Mouse (Mus musculus): Measurements from ENCODE around the gene Olfr1512. TPM values are rescaled to one million over a fixed set of nuclear protein-coding genes. Genes with fewer than 3 reads are reported as not detected.
A peak's percentile ranks its signal among the peaks of the same experiment; 100 is the strongest.
"Not testable (repeated sequence)": the region's sequence is repeated elsewhere in the genome, so short reads cannot be mapped to it uniquely, and the experiment has no call there.

Gene Olfr1512
- polyA plus RNA-seq (2016; fragmentation: Nextera tagmentation; extraction: Ambion mirVana) = not detected in 2 replicates

DNA sequence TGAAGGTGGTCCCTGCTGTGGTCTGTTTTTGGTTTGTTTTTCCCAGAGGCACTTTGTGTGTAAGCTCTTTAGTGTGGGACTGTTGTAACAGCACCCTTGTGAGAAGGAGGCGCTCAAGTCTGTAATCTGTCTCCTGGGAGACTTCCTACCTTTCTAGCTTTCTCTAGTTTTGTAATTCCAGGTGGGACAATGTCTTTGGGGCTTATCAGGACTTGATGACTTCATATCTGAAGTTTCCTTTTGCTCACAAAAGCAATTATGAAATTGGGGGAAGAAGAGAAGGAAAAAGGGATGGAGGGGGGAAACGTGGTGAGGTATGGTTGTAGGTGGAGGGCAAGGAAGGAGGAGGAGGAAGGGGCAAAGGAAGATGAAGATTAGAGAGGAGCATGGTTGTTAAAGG is at the start of gene Olfr1512:
Olfr1512 (minus strand) TSS at position 101 of the 400 bp plus-strand sequence.
- Histone ChIP-seq H3K4me3 (no peak within 1 kb of the TSS), H3K27me3 (replicated peaks; ENCODE audit: low read depth, poor library complexity, severe bottlenecking) (no peaks in the 10 kb centered on the region), H3K36me3 (replicated peaks) (no peaks in the 10 kb centered on the region), H3K27ac (replicated peaks) (no peak within 1 kb of the TSS), H3K9me3 (no peaks in the 10 kb centered on the region), H3K4me1 (no peaks in the 10 kb centered on the region)
- DNase-seq (ENCODE audit: low spot score) = no peak
- 84% methylated on average over 2 of the region's 2 CpGs for WGBS

DNA sequence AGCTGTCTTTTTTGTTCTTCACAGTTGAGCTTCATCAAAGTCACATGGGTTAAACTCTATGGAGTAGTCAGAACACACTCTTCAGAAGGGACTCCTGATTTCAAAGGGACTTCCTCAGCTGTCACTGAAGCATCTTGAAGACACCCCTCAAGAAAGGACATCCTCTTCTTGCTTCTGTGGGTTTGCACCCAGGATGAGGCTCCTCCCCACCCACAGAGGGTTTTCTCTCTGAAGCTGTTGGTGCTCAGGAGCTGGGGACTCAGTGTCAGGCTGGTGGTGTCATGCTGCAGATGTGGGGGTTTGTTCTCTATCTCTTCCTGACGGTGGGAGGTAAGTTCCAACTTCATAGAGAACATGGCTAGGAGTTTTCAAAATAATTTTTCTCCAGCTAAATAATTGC is 48.7 kb upstream of the Olfr1512 start:
- H3K27me3 ChIP-seq (replicated peaks; ENCODE audit: low read depth, poor library complexity, severe bottlenecking) = no peaks in the 10 kb centered on the region
- no peak overlapping the region for H3K27ac ChIP-seq (replicated peaks)
- H3K4me3 ChIP-seq = no peak overlapping the region
- H3K36me3 ChIP-seq (replicated peaks) = no peaks in the 10 kb centered on the region
- H3K4me1 ChIP-seq = 0 out of 2 replicates have a peak, but pooled peaks cover 5% of the 10 kb centered on the region
- DNase-seq (ENCODE audit: low spot score) = no peak
- 92% methylated on average over 1 of the region's 1 CpGs for WGBS
- peaks cover 6% of the 10 kb centered on the region; the same call in 1 of the 2 replicates for H3K9me3 ChIP-seq

DNA sequence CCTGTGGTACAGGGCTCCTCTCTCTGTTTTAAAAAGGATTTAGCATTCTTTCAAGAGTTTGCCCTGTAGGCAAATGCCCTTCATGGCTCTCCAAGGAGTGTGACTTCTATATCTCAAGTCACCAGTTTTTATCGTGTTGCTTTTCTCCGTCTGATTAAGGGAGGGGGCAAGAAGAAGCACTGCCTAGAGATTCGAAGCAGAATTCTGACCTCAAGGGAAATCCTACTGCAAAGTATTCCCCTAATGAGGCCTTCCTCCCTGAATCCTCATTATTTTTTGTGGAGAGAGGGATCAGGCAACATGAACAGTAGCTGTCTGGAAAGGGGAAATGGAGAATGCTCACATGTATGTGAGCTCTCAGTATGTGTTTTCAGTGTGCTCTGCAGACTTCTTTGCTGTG is 35.3 kb upstream of the Olfr1512 start, which contains the start of gene Olfr1510:
Olfr1510 (minus strand) TSS at position 101 of the 400 bp plus-strand sequence.
- 85% methylated on average over 3 of the region's 3 CpGs for WGBS
- Histone ChIP-seq H3K4me3 (no peak within 1 kb of the TSS), H3K4me1 (no peaks in the 10 kb centered on the region), H3K27me3 (replicated peaks; ENCODE audit: low read depth, poor library complexity, severe bottlenecking) (no peaks in the 10 kb centered on the region), H3K9me3 (no peaks in the 10 kb centered on the region), H3K27ac (replicated peaks) (no peak within 1 kb of the TSS), H3K36me3 (replicated peaks) (no peaks in the 10 kb centered on the region)
- DNase-seq (ENCODE audit: low spot score) = no peak

DNA sequence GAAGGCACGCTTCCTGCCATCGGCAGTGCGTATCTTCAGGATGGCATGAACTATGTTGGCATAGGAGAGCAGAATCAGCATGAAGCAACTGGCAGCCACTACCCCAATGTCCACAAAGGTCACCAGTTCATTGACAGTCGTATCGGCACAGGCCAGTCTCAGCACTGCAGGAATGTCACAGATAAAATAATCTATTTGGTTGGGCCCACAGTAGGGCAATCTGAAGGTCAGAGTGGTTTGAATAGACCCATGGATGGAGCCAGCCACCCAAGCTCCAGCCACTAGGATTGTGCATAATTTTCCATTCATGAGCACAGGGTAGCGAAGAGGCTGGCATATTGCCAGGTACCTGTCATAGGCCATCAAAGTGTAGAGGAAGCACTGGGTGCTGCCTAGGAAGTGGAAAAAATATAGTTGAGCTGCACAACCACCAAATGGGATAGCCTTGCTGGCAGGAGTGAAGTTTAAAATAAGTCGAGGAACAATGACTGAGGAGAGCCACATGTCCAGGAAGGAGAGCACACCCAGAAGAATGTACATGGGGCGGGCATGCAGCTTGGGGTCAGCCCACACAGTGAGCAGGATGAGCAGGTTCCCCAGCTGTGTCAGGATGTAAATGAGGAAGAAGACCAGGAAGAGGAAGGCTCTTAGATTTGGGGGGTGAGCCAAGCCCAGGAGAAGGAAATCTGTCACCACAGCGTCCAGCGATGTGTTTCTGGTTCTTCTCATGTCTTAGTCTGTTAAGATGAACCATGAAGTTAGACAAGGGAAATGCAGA is 31.4 kb upstream of the Olfr1512 start:
- H3K4me1 ChIP-seq; H3K36me3 ChIP-seq (replicated peaks); H3K9me3 ChIP-seq; DNase-seq (ENCODE audit: low spot score); H3K27me3 ChIP-seq (replicated peaks; ENCODE audit: low read depth, poor library complexity, severe bottlenecking); H3K27ac ChIP-seq (replicated peaks); H3K4me3 ChIP-seq: not testable (repeated sequence)
- 86% methylated on average over 9 of the region's 10 CpGs for WGBS

DNA sequence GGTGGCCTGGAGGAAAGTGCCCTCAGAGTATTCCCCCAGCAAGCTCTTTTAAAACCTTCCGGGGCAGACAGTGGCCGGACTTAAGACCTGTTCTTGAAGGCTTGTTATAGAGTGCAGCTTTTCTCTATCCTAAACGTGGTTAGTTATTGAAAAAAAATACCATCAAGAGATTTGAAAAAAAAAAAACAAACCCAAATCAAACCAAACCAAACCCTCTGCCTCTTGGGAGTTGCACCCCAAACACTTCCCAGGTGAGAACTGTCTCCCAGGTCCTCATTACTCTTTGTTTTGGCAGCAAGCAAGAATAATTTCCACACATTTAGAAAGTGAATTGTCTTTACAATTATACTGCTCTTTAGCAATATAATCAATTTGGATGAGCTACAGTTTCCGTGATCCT is 18.3 kb upstream of the Olfr1512 start, which contains the start of gene Olfr1511:
Olfr1511 (minus strand) TSS at position 101 of the 400 bp plus-strand sequence.
- H3K27ac ChIP-seq (replicated peaks) = no peak within 1 kb of the TSS
- no peak within 1 kb of the TSS for H3K4me3 ChIP-seq
- DNase-seq (ENCODE audit: low spot score) = no peak
- no peaks in the 10 kb centered on the region for H3K4me1 ChIP-seq
- no peaks in the 10 kb centered on the region for H3K27me3 ChIP-seq (replicated peaks; ENCODE audit: low read depth, poor library complexity, severe bottlenecking)
- H3K9me3 ChIP-seq = no peaks in the 10 kb centered on the region
- WGBS = 84% methylated on average over 4 of the region's 4 CpGs
- H3K36me3 ChIP-seq (replicated peaks) = no peaks in the 10 kb centered on the region

DNA sequence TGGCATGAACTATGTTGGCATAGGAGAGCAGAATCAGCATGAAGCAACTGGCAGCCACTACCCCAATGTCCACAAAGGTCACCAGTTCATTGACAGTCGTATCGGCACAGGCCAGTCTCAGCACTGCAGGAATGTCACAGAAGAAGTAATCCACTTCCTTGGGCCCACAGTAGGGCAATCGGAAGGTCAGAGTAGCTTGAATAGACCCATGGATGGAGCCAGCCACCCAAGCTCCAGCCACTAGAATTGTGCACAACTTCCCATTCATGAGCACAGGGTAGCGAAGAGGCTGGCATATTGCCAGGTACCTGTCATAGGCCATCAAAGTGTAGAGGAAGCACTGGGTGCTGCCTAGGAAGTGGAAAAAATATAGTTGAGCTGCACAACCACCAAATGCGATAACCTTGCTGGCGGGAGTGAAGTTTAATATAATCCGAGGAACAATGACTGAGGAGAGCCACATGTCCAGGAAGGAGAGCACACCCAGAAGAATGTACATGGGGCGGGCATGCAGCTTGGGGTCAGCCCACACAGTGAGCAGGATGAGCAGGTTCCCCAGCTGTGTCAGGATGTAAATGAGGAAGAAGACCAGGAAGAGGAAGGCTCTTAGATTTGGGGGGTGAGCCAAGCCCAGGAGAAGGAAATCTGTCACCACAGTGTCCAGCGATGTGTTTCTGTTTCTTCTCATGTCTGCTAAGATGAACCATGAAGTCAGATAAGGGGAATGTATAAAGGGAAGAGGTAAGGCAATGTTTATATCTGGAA is 11.3 kb upstream of the Olfr1512 start:
- 92% methylated on average over 9 of the region's 9 CpGs for WGBS

DNA sequence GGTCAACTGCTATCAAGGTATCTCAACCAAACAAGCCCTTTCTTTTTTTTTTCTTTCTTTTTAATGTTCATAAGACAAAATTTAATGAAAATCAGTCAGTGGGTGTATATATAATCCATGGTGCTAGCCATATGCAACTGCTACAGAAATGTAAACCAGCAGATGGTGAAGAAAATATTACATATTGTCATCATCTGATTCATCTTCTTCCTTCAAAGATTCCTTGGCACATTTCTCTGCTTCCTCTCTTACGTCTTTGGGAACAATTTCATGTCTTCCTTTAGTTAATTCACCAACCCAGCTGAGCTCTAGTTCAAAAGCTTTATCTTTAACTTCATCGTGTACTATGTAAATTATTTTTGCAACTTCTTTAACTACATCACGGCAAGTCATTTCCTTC is 10.2 kb downstream of the Olfr1512 start:
- H3K4me1 ChIP-seq = no peaks in the 10 kb centered on the region
- peaks cover 2% of the 10 kb centered on the region; the same call in 1 of the 2 replicates for H3K9me3 ChIP-seq
- WGBS = 94% methylated on average over 3 of the region's 3 CpGs
- H3K27me3 ChIP-seq (replicated peaks; ENCODE audit: low read depth, poor library complexity, severe bottlenecking) = no peaks in the 10 kb centered on the region
- H3K27ac ChIP-seq (replicated peaks) = no peak overlapping the region
- no peak overlapping the region for H3K4me3 ChIP-seq
- DNase-seq (ENCODE audit: low spot score) = no peak
- H3K36me3 ChIP-seq (replicated peaks) = no peaks in the 10 kb centered on the region

More for the DNA sequence above, 11.3 kb upstream of the Olfr1512 start:
- not testable (repeated sequence) for H3K4me1 ChIP-seq; H3K9me3 ChIP-seq; H3K27me3 ChIP-seq (replicated peaks; ENCODE audit: low read depth, poor library complexity, severe bottlenecking); DNase-seq (ENCODE audit: low spot score); H3K4me3 ChIP-seq; H3K36me3 ChIP-seq (replicated peaks); H3K27ac ChIP-seq (replicated peaks)

DNA sequence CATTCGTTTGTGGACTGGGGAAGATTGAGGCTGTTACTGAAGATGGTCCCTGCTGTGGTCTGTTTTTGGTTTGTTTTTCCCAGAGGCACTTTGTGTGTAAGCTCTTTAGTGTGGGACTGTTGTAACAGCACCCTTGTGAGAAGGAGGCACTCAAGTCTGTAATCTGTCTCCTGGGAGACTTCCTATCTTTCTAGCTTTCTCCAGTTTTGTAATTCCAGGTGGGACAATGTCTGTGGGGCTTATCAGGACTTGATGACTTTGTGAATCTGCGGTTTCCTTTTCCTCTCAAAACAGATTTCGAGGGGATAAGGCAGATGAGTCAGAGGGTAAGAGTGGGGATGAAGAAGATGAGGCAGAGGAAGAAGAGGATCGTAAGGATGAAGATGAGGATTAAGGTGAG is 22.7 kb downstream of the Olfr1512 start, which contains the start of gene Olfr1513:
Olfr1513 (minus strand) TSS at position 101 of the 400 bp plus-strand sequence.
- no peak for DNase-seq (ENCODE audit: low spot score)
- Histone ChIP-seq H3K27ac (replicated peaks) (no peak within 1 kb of the TSS), H3K4me3 (no peak within 1 kb of the TSS), H3K4me1 (no peaks in the 10 kb centered on the region), H3K27me3 (replicated peaks; ENCODE audit: low read depth, poor library complexity, severe bottlenecking) (no peaks in the 10 kb centered on the region), H3K36me3 (replicated peaks) (no peaks in the 10 kb centered on the region), H3K9me3 (no peaks in the 10 kb centered on the region)
- WGBS = 80% methylated on average over 4 of the region's 4 CpGs

DNA sequence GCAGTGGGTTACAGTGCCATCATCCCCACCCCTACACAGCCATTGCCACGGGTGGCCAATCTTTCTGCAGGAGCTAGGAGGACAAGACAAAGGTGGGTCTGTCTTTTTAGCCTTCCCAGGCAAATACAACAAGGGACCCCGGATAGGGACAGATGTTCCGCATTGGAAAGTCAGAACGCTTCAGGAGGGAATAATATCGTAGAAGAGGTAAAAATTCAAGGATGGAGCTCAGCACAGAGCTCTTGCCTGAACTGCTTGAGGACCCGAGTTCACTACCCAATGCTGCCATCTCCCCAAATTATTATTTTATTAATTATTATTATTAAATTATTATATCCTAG is 39.5 kb downstream of the Olfr1512 start:
- Histone ChIP-seq H3K9me3 (peaks cover 6% of the 10 kb centered on the region; the same call in 1 of the 2 replicates), H3K27ac (replicated peaks) (no peak overlapping the region), H3K27me3 (replicated peaks; ENCODE audit: low read depth, poor library complexity, severe bottlenecking) (no peaks in the 10 kb centered on the region), H3K4me1 (peaks cover 4% of the 10 kb centered on the region; the same call in 1 of the 2 replicates), H3K4me3 (no peak overlapping the region), H3K36me3 (replicated peaks) (no peaks in the 10 kb centered on the region)
- DNase-seq (ENCODE audit: low spot score) = no peak
- 77% methylated on average over 6 of the region's 6 CpGs for WGBS

DNA sequence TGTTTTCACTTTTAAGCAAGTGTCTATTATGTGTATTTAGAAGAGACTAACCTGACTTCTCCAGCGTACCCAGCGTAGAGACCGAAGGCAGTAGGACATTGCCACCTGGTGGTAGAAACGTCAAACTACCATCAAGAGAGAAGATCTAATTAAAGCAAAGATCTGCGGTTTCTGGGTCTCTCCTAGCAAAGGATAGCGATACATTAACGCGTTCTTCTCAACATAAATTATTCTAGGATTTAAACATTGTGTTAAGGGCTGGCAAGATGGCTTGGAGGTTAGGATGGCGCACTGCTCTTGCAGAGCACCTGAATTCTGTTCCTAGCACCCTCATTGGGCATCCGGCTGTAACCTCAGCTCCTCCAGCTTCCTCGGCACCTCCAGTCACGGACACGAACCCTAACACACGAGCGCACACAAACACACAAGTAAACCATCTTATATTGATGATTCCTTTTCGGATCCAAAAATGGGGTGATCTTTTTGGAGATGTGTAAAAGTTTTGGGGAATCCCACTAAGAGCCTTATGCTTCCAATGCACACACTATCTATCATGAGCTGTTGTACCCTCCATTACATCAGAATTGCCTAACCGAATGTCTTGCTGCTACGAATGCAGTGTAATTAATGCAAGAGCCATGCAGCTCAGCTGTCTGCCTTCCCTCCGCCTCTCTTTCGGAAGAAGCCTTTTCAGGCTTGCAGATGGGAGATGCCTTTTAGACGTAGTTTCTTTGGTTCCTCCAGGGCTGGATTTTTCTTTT is 40.0 kb downstream of the Olfr1512 start:
- H3K4me3 ChIP-seq = peak overlapping the region; percentile 42
- H3K36me3 ChIP-seq (replicated peaks) = no peaks in the 10 kb centered on the region
- no peak overlapping the region for H3K27ac ChIP-seq (replicated peaks)
- peaks cover under 1% of the 10 kb centered on the region; the same call in 1 of the 2 replicates for H3K9me3 ChIP-seq
- 33% methylated on average over 21 of the region's 21 CpGs for WGBS
- peaks cover 4% of the 10 kb centered on the region; the same call in 1 of the 2 replicates for H3K4me1 ChIP-seq
- no peaks in the 10 kb centered on the region for H3K27me3 ChIP-seq (replicated peaks; ENCODE audit: low read depth, poor library complexity, severe bottlenecking)
- DNase-seq (ENCODE audit: low spot score) = peak; percentile 44

DNA sequence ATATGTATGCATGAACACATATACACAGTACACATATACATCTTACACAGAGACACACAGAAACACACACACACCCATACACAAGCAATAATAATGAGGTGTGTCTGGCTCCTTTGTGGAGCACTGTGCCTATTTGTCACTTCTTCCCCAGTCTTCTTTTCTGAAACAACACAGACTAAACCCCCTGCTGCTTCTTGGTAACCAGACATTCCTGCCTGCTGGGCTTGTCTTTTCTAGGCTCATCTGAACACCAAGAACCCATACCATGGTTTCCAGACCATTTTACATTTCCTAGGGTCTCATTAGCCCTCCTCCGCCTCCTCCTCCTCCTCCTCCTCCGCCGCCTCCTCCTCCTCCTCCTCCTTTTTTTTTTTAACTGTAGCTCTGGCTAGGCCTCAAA is 46.8 kb downstream of the Olfr1512 start:
- Histone ChIP-seq H3K27me3 (replicated peaks; ENCODE audit: low read depth, poor library complexity, severe bottlenecking) (peaks cover 19% of the 10 kb centered on the region), H3K27ac (replicated peaks) (no peak overlapping the region), H3K4me1 (peaks cover 37% of the 10 kb centered on the region), H3K9me3 (no peaks in the 10 kb centered on the region), H3K36me3 (replicated peaks) (no peaks in the 10 kb centered on the region), H3K4me3 (no peak overlapping the region)
- 44% methylated on average over 3 of the region's 3 CpGs for WGBS
- no peak for DNase-seq (ENCODE audit: low spot score)

DNA sequence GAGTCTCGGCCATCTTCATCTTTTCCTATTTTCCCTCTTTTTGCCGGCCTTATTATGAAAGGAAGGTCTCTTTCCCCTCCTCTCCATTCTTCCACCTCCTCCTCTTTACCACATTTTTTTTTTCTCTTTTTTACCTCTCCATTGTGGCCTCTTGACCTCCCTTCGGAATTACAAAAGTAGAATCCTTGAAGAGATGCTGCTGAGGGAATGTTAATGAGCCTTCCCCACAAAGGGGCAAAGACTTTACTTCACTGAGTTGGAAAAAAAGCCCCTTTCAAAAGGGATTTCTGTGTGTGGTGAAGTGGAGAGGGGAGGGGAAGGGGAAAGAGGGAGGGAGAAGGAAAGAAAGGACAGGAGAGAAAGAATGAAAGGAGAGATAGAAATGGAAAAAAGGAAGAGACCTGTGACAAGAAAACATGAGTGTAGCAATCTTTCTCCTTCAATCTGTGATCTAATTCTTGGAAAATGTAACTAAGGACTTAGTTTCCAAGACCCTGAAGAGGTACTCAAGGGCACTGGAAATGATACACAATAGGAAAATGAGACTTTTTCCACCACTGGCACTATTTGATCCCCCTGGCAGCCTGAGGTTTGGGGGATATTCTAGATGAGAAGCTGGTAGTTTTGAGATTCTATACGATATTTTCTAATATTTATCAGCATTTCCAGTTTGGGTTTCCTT is 47.8 kb downstream of the Olfr1512 start:
- Histone ChIP-seq H3K9me3 (no peaks in the 10 kb centered on the region), H3K27ac (replicated peaks) (peak overlapping the region; percentile 48), H3K4me3 (no peak overlapping the region), H3K27me3 (replicated peaks; ENCODE audit: low read depth, poor library complexity, severe bottlenecking) (peaks cover 26% of the 10 kb centered on the region), H3K4me1 (peaks cover 42% of the 10 kb centered on the region), H3K36me3 (replicated peaks) (no peaks in the 10 kb centered on the region)
- DNase-seq (ENCODE audit: low spot score) = no peak
- WGBS = 9% methylated on average over 4 of the region's 4 CpGs
